Mouse (Mus musculus): ENCODE results near the gene Surf2.
"Not testable (repeated sequence)": the region's sequence is repeated elsewhere in the genome, so short reads cannot be mapped to it uniquely, and the experiment has no call there.

The Surf2 gene

DNA sequence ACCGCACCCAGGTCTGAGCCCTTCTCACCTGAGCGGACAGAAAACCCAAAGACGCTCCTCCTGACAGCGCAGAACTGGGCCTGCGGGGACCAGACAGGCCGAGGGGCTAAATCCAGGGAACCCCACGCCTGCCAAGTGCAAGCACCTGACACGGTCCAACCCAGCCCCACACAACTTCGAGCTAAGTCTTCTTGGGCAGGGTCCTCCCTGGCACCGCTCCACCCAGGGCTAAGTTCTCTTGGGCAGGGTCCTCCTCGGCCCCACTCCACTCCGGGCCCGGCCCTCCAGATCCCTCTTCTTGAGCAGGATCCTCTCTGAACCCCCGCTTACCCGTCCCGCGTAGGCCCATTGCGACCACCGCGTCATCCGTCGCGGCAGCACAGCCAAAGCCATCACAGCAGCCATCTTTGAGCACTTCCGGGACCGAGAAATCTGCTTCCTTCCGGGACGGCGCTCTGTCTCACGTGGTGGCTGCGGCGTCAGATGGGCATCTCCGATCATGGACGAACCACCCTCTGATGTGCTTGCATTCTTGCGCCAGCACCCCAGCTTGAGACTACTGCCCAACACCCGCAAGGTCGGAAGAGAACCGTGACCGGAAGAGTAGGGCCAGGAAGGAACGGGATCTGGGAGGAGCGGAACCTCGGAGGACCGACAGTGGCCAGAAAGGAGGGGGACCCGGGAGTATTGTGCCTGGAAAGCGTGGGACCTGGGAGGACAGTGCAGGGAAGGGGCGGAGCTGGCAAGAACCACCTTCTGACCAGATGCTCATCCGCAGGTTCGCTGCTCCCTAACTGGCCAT is at the start of gene Surf2, which contains the start of gene Surf1:
Surf2 (plus strand) TSS at position 441 of the 802 bp plus-strand sequence.
Surf1 (minus strand) TSS at position 604 of the 802 bp plus-strand sequence.
- CTCF ChIA-PET: interaction anchor here (1.0 kb wide), 1 partner anchor 14 kb away, joined by 3 read pairs; no protein-coding TSS in a partner anchor

DNA sequence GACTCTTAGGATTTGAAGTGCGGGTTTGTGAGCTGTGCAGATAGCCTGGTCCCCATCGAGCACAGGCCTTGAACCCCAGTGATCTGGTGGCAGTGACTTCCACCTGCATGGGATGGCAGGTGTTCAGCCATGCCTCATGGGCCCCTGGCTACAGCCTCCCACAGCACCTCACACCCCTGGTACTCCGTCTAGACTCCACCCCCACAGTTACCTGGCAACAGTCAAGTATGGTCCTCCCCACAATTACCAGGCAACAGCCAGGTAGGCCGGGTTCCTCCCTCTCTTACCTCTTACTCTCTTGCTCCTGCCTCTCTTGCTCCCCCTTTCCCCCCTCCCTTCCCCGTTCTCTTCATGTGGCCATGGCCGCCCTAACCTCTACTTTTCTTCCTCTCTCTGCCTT is 45.5 kb upstream of the Surf2 start:
- CTCF ChIA-PET: no interaction called here

DNA sequence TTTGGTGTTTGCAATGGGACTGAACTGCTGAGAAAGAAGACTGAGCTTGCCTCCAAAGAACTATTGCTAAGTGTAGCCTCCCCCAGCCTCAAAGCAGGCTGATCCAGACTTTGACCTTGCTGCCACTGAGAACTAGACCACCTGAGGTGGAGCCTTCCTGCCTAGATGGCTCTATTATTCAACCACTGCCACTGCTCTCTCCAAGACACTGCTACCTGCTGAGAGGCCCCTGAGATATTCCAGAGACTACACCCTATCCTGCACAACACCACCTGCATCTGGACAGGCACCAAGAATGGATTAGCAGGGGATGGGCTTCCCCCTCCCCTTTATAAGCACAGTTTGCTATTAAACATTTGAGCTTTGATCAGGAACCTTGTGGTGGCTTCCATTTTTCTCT is 37.6 kb upstream of the Surf2 start:
- CTCF ChIA-PET: interaction anchor here (1.1 kb wide), 1 partner anchor 578 kb away, joined by 9 read pairs; no protein-coding TSS in a partner anchor

DNA sequence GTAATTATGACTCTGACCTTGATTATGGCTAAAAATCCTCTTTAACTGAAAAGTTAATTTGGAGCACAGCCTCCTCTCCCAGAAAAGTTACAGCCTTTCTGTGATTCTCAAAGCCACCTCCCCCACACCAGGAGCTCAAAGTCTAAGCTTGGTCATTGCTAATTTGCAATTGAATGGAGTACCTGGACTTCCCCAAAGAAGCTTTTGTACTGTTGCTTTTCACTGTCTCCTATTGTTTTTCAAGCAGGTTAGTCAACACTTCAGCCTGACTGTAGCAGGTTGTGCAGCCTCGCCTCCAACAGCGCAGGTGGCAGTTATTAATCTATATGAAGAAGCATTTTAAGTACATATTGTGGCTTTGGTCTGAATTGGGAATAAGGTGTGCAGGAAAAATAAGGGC is 30.6 kb upstream of the Surf2 start:
- CTCF ChIA-PET: not testable (repeated sequence)

DNA sequence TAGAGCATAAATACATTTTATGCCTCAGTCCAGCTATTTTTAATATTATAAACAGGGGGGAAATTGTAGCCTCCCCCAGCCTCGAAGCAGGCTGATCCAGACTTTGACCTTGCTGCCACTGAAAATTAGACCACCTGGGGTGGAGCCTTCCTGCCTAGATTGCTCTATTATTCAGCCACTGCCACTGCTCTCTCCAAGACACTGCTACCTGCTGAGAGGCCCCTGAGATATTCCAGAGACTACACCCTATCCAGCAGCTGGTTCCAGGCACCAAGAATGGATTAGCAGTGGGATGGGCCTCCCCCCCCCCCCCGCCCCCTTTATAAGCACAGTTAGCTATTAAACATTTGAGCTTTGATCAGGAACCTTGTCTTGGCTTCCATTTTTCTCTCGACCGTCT is 30.0 kb upstream of the Surf2 start:
- CTCF ChIA-PET: not testable (repeated sequence)

DNA sequence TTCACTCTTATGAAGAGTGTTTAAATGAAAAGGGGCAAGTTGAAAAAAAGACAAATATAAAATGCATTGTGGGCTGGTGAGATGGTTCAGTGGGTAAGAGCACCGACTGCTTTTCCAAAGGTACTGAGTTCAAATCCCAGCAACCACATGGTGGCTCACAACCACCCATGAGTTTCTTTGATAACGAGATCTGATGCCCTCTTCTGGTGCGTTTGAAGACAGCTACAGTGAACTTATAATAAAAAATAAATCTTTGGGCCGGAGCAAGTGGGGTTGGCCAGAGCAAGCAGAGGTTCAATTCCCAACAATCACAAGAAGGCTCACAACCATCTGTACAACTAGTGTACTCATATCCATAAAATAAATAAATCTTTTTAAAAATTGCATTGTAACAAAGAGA is 20.3 kb upstream of the Surf2 start:
- CTCF ChIA-PET: no interaction called here

DNA sequence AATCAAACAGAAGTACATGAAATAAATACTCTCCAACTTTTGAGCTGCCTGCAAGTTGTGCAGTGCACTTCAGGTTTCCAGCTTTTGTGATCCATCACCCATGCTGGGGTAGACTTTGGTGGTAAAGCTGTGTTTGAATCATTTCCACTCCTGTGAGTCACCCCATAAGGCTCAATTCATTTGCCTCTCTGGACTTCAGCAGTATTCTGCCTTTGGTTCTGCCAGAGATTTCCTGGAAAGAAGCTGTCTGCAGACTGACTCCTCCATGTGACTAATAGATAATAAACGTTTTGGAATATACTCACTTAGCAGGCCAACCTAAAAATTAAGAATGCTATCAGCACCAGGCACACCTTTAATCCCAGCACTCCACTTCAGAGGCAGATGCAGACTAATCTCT is 15.4 kb upstream of the Surf2 start:
- CTCF ChIA-PET: no interaction called here

DNA sequence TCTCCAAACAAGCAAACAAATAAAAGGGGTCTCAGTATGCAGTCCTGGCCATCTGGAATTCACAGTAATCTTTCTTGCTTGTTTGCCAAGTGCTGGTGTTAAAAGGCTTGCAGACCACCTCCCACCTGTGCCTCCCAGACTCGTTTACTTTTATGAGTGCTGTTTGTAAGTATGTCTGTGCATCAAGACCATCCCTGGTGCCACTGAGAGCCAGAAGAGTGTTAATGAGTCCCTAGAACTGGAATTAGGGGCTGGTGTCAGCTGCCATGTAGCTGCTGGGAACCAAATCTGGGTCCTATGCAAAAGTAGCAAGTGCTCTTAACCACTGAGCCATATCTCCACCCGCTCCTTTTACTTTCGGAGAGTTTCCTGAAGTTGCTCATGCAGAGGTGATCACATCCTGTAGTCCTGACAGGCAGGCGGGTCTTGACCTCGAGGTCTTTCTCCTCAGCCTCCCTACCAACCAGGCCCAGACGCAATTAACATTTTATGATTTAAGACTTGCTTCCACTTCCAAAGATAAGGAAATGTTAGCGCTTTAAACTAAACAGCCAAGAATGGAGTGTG is 14.2 kb upstream of the Surf2 start:
- CTCF ChIA-PET: interaction anchor here (0.7 kb wide), 1 partner anchor 366 kb away, joined by 3 read pairs; no protein-coding TSS in a partner anchor

DNA sequence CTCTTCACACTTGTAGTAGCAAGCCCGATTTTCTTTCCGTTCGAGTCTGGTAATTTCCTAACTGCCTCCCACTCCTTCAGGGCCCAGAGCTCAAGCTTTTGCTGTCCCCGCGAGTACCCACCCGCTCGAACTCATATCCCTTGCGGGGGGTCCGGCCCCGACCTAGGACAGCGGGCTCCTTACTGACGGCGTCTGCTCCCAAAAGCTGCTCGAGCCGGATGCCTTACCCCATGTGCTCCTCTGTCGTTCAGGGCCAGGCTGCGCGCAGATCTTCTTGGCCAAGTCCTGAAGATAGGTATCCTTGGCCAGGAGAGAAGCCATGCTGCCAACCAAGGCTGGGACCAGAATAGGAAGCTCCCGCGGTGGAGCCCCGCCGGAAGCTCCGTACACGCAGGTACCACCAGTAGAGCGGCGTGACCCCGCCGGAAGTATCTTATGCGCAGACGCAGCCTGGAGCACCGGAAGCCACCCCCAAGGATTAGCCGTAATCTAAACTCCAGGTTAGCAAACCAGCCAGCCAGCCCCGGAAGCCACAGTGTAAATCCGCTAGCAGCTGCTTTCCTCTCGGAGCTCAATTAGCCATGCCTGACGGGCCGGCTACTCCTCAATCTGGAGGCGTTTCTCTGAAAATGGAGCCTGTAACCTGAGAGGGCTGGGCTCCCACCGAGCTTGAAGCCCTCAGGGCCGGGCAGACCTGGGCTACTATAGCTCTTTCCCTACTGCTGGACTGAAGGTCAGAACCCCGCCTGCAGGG is 13.5 kb upstream of the Surf2 start, which contains the start of gene Surf6:
Surf6 (minus strand) TSS at position 413 of the 754 bp plus-strand sequence.
- CTCF ChIA-PET: interaction anchor here (0.7 kb wide), 1 partner anchor 365 kb away, joined by 3 read pairs; no protein-coding TSS in a partner anchor

DNA sequence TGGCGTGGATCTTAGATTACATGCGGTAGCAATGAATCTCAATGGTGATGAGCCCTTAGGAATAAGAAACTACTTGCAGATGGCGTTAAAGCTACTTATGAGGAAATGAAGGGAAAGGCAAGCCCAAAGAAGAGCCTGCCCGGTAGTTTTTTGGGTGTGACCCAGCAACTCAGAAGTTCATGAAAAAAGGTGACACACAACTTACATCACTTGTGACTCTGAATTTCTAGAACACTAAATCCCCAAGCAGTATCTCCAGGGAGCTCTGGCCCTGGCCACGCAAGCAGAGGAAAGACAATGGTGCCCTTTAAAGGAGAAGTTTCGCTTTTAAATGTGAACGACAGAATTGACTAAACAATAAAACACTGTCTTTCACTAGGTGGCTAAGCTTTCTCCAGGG is 12.9 kb upstream of the Surf2 start:
- CTCF ChIA-PET: interaction anchor here (0.6 to 1.2 kb wide), 2 partner anchors 42 to 129 kb away, joined by 7 to 20 read pairs; no protein-coding TSS in a partner anchor

DNA sequence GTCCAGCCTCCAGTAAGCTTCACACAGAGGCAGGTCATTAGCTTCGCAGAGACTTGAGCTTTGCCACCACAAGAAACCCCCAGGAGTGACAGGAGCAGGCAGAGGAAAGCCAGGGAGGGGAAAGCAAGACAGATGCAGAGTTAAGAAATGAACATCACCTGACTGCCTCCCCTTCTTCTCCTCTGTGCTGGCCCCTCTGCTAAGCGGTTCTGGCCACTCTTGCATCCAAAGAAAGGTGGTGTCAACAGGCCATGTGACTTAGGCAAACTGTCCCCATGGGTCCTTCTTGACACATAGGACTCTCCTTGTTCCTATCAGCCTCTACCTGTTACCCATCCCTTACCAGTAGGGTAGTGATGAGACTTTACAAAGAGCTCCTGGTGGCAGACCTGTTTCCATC is 10.2 kb upstream of the Surf2 start:
- CTCF ChIA-PET: no interaction called here

DNA sequence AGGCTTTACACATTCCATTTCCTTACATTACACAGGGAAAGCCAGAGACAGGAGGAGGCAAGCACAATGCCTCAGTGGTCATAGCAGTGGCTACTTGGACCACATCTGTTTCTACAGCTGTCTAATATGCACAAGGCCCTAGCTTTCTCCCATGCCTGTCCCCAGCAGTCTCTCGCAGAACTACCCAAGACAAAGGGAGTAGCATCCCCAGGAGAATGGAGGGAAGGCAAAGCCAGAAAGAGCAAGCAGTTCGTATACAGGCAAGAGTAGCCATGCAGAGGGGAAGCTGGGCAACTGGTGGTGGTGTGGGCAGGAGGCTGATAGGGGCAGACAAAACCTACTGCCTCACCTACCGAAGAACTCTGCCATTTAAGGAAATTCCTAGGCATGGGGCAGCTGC is 9.7 kb upstream of the Surf2 start:
- CTCF ChIA-PET: interaction anchor here (0.5 kb wide), 1 partner anchor 418 kb away, joined by 7 read pairs; no protein-coding TSS in a partner anchor

DNA sequence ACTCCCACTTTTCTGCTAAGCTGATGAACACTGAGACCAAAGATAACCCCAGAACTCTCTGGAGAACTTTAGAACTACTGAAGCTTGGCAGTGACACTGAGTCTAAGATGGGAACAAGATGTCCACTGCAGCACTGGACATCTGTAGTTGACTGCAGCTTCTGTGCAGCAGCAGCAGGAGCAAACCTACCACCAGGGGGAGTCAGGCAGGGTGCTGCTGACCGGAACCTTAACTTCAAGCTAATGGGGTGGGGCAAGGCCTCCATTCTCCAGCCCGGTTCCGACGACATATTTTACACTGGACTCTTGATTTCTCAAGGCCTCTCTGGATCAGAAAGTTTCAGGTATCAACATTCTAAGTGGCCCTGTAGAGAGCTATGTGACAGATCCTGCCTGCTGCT is 9.1 kb upstream of the Surf2 start:
- CTCF ChIA-PET: interaction anchor here (0.5 kb wide), 1 partner anchor 418 kb away, joined by 7 read pairs; no protein-coding TSS in a partner anchor

DNA sequence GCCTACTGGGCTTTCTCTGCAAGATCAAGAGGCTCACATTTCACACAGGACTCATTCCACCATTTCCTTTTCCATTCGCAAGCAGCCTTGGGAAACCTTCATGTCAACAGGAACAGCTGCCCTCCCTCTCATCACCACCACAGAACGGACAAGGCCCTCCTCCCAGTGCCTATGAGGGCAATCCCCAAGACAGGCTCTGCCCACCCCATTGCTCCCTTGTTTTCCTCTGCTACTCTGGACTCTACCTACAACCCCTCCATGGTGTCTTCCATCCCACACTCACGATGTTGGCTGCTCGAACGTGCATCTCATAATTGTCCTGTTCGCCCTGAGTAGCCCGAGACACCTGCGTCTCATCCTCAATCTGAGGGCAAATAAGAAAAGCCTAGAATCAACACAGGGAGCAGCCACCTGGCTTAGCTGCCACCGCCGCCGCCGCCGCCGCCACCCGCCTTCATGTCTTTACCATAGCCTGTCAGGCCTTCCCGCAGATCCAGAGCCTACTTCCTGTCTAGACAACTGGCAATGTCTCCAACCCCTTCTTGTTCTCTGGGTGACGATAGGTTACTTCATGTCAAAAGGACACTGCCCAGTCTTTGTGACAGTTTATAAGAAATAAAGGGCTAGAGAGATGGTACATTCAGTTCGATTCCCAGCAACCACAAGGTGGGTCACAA is 7.3 kb upstream of the Surf2 start:
- CTCF ChIA-PET: interaction anchor here (0.5 kb wide), 1 partner anchor 1936 kb away, joined by 8 read pairs; no protein-coding TSS in a partner anchor

DNA sequence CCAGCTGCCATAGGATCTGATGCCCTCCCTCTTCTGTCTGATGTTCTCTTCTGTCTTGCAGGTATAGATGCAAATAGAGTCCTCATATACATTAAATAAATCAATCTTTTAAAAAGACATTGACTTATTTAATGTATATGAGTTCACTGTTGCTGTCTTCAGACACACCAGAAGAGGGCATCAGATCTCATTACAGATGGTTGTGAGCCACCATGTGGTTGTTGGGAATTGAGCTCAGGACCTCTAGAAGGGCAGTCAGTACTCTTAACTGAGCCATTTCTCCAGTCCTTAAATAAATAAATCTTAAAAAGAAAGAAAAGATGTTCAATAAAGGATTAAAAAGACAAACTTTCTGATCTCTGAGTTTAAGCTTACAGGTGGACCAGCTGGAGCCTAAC is 6.8 kb upstream of the Surf2 start:
- CTCF ChIA-PET: interaction anchor here (0.5 to 0.6 kb wide), 2 partner anchors 563 to 1937 kb away, joined by 3 to 8 read pairs; no protein-coding TSS in a partner anchor

DNA sequence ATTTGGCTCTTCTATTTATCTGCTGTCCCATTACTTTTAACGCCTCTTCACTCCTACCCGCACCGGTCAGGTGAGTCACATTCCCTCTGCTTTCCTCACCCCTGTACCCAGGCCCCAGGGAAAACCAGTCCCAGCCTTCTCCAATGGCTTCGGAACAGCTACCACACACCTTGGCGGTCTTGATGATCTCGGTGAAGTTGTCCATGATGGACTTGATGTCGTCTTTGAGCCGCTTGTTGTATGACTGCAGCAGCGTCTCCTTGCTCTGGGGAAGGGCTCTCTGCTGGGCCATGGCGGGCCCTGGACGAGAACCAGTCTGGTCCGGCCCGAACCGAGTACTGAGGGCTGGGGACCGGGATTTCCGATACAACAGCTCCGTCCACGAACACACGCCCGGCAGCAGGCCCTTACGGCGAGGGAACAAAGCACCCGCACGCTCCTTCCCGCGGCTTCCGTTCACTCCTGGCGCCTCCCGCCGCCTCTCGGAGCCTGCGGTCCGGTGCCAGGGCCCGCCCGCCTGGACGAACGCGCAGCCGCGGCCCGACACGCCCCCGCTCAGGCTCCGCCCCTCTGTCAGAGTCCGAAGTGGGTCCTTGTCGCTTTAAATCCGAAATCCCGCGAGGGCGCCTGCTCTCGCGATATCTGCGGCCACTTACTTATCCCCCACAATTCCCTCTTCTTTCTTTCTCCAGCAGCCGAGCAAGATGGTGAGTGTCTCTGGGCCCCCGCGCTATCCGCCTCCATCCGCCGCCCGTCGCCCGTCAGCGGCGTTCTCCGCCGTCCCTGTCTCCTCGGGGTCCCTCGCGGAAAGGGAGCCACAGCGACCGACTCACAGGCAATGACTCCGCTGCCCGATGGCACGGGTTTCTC is 5.8 kb upstream of the Surf2 start, which contains the start of the genes Med22 and Rpl7a:
Med22 (minus strand) TSS at position 554 of the 870 bp plus-strand sequence.
Rpl7a (plus strand) TSS at position 641 of the 870 bp plus-strand sequence.
- CTCF ChIA-PET: interaction anchor here (0.6 kb wide), 1 partner anchor 564 kb away, joined by 3 read pairs; no protein-coding TSS in a partner anchor

DNA sequence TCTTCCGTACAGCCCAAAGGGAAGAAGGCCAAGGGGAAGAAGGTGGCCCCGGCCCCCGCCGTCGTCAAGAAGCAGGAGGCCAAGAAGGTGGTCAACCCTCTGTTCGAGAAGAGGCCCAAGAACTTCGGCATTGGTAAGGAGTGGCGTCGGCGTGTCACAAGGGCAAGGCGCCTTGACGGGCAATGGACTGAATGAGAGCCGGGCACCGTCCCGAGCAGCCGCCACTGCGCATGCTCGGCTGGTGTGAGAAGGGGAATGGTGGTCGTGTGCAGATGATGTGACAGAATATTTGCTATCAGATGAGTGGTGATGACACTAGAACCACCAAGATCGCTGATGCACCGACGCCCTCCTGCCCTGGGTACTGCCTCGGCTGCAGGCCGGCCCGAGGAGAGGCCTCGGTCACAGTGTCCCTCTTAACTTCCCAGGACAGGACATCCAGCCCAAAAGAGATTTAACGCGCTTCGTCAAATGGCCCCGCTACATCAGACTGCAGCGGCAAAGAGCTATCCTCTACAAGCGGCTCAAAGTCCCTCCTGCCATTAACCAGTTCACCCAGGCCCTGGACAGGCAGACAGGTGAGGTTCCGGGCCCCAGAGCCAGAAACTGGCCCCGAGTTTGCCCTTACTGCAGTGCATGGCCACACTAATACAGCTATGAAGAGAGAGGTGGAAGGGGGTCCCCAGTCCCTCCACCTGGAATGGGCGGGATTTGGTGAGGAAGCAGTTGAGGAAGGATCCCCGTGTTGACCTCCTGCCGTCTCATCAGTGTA is 5.0 kb upstream of the Surf2 start:
- CTCF ChIA-PET: no interaction called here

DNA sequence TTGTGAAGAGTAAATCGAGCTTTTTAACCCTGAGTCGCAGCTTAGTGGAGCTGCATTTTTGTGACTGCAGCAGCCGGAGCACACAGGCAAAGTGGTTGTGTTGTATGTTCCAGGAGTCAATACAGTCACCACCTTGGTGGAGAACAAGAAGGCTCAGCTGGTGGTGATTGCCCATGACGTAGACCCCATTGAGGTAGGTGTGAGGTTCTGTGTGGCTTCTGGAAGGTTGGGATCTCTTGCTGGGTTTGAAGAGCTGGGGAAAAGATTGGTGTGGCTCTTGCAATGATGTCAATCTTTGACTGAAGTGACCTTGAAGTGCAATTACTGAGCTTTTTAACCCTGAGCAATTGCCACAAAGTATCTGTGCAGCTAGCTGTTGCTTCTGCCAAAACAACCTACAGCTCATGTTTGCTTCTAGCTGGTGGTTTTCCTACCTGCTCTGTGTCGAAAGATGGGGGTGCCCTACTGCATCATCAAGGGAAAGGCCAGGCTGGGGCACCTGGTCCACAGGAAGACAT is 3.9 kb upstream of the Surf2 start:
- CTCF ChIA-PET: interaction anchor here (1.2 kb wide), 1 partner anchor 17 kb away, joined by 3 read pairs; no protein-coding TSS in a partner anchor

Measured in spleen, embryonic (tissue).